Mouse (Mus musculus) left cerebral cortex, postnatal 4 days (tissue): ENCODE data around the gene Gm35549. TPM values are rescaled to one million over a fixed set of nuclear protein-coding genes. Genes with fewer than 3 reads are reported as not detected.
"Not testable (repeated sequence)": the region's sequence is repeated elsewhere in the genome, so short reads cannot be mapped to it uniquely, and the experiment has no call there.

Experiments
- DNase-seq: peaks from one replicate; pipeline ENCODE4 v3.0.0-alpha.2; 2022
- intact Hi-C: fragments of 180-260 bp; cut with DNase I; formaldehyde crosslinking; loops from one replicate; pipeline ENCODE4 v1.15.1; 2025
- total RNA-seq, 2 experiments: library from RNA; stranded (reverse); gene quantifications; 2 replicates each; pipeline ENCODE4 v1.2.3; 2021

Gene Gm35549
- total RNA-seq = not detected

GRCm38 (mm10) chr9:122843760-122844159, at the start of gene Gm35549:
Gene Gm35549, minus strand, starts transcription at chr9:122844035.
- DNase-seq = no peak

GRCm38 (mm10) chr9:122886372-122887179, 42.7 kb upstream of the Gm35549 start:
- intact Hi-C loops = no loop called here
- DNase-seq = peak; percentile 48

More at GRCm38 (mm10) chr9:122843760-122844159, at the start of gene Gm35549:
- intact Hi-C loops = no loop called here

GRCm38 (mm10) chr9:122885385-122885784, 41.5 kb upstream of the Gm35549 start, which contains the start of gene Zkscan7:
Gene Zkscan7, plus strand, starts transcription at chr9:122885685.
- intact Hi-C loops = no loop called here

GRCm38 (mm10) chr9:122875145-122875544, 31.3 kb upstream of the Gm35549 start:
- intact Hi-C loops = no loop called here
- no peak for DNase-seq

More at GRCm38 (mm10) chr9:122885385-122885784, 41.5 kb upstream of the Gm35549 start, which contains the start of gene Zkscan7:
- DNase-seq = no peak

GRCm38 (mm10) chr9:122874653-122875052, 30.8 kb upstream of the Gm35549 start:
- intact Hi-C loops = no loop called here
- DNase-seq = no peak

GRCm38 (mm10) chr9:122872595-122872994, 28.8 kb upstream of the Gm35549 start:
- no peak for DNase-seq
- intact Hi-C loops = no loop called here

GRCm38 (mm10) chr9:122866192-122866591, 22.4 kb upstream of the Gm35549 start:
- intact Hi-C loops = no loop called here
- DNase-seq = no peak

GRCm38 (mm10) chr9:122865697-122866166, 21.9 kb upstream of the Gm35549 start, which contains the start of gene Zfp445:
Gene Zfp445, minus strand, starts transcription at chr9:122866006.
- DNase-seq = peak; percentile 78
- intact Hi-C loops = no loop called here

- intact Hi-C loops = no loop called here
- DNase-seq = no peak
Observed at GRCm38 (mm10) chr9:122864848-122865247, 21.0 kb upstream of the Gm35549 start.

GRCm38 (mm10) chr9:122863731-122864130, 19.9 kb upstream of the Gm35549 start:
- no peak for DNase-seq
- intact Hi-C loops = no loop called here

GRCm38 (mm10) chr9:122860752-122861151, 16.9 kb upstream of the Gm35549 start:
- intact Hi-C loops = no loop called here
- no peak for DNase-seq

- DNase-seq = no peak
- intact Hi-C loops = no loop called here
Observed at GRCm38 (mm10) chr9:122856716-122857115, 12.9 kb upstream of the Gm35549 start.

- no peak for DNase-seq
- intact Hi-C loops = no loop called here
Observed at GRCm38 (mm10) chr9:122855617-122856016, 11.8 kb upstream of the Gm35549 start.

- intact Hi-C loops = not testable (repeated sequence)
Observed at GRCm38 (mm10) chr9:122855141-122855540, 11.3 kb upstream of the Gm35549 start.

GRCm38 (mm10) chr9:122854526-122854925, 10.7 kb upstream of the Gm35549 start:
- intact Hi-C loops = no loop called here
- no peak for DNase-seq

More at GRCm38 (mm10) chr9:122855141-122855540, 11.3 kb upstream of the Gm35549 start:
- not testable (repeated sequence) for DNase-seq

- intact Hi-C loops = not testable (repeated sequence)
Observed at GRCm38 (mm10) chr9:122847811-122848311, 4.0 kb upstream of the Gm35549 start.

GRCm38 (mm10) chr9:122846156-122846555, 2.3 kb upstream of the Gm35549 start:
- intact Hi-C loops = no loop called here
- peak; percentile 38 for DNase-seq

More at GRCm38 (mm10) chr9:122847811-122848311, 4.0 kb upstream of the Gm35549 start:
- not testable (repeated sequence) for DNase-seq

GRCm38 (mm10) chr9:122845621-122846020, 1.8 kb upstream of the Gm35549 start:
- no peak for DNase-seq
- intact Hi-C loops = no loop called here

GRCm38 (mm10) chr9:122837680-122838079, 6.2 kb downstream of the Gm35549 start:
- intact Hi-C loops = no loop called here
- peak; percentile 49 for DNase-seq

- intact Hi-C loops = no loop called here
- DNase-seq = no peak
Observed at GRCm38 (mm10) chr9:122837216-122837615, 6.6 kb downstream of the Gm35549 start.

GRCm38 (mm10) chr9:122836790-122837189, 7.0 kb downstream of the Gm35549 start:
- intact Hi-C loops = no loop called here
- peak; percentile 93 for DNase-seq

- intact Hi-C loops = no loop called here
- DNase-seq = no peak
Observed at GRCm38 (mm10) chr9:122836126-122836525, 7.7 kb downstream of the Gm35549 start.
